Mouse (Mus musculus): ENCODE data around the gene Ptprd.

GRCm38 (mm10) chr4:76365871-76366270 is 1845.9 kb downstream of the Ptprd start:
- TF ChIP-seq CTCF (IDR thresholded peaks at IDR 0.05; ENCODE audit: extremely low read depth, insufficient read depth, insufficient read length, insufficient replicate concordance) (no peak), POLR2A (IDR thresholded peaks at IDR 0.05; ENCODE audit: low read depth, low read length) (no peak)
